Mouse (Mus musculus): ENCODE data around the gene Chst15. TPM values are rescaled to one million over a fixed set of nuclear protein-coding genes. Genes with fewer than 3 reads are reported as not detected.

Gene Chst15
- total RNA-seq (2023), result 100 to 1,000 TPM; 114 to 119 TPM

GRCm38 (mm10) chr7:132317036-132317541 is at the start of gene Chst15:
Chst15 (minus strand) TSS chr7:132317228.

Other genes starting within 250 kb of the Chst15 start
- not detected for gene Cpxm2, start 162.5 kb downstream of the Chst15 start, total RNA-seq (2023)